Mouse (Mus musculus) kidney, embryonic 16.5 days (tissue): ENCODE measurements around the gene Btf3. TPM values are rescaled to one million over a fixed set of nuclear protein-coding genes. Genes with fewer than 3 reads are reported as not detected.

Experiments
- ATAC-seq: fragments of 200-750 bp; cut with Nextera tagmentation; 2 replicates; pipeline ENCODE4 v1.8.0; 2017; ENCODE audit warnings: moderate TSS enrichment; ENCODE audit not compliant: low FRiP score, low TSS enrichment
- H3K27ac ChIP-seq: fragments of 300-500 bp; sonication (generic); 2 replicates; pipeline ENCODE4 v1.5.1; 2014; ENCODE audit warnings: low read length
- H3K27me3 ChIP-seq: fragments of 300-500 bp; sonication (generic); 2 replicates; pipeline ENCODE4 v1.6.1; 2014; ENCODE audit warnings: low read length, control low read depth, mixed read lengths; ENCODE audit not compliant: insufficient read depth
- H3K36me3 ChIP-seq: fragments of 300-500 bp; sonication (generic); 2 replicates; pipeline ENCODE4 v1.6.1; 2014; ENCODE audit warnings: low read length, control low read depth, mixed read lengths; ENCODE audit not compliant: insufficient read depth
- H3K4me1 ChIP-seq: fragments of 300-500 bp; sonication (generic); 2 replicates; pipeline ENCODE4 v1.6.1; 2014; ENCODE audit warnings: low read length, control low read depth, mixed read lengths; ENCODE audit not compliant: insufficient read depth
- H3K4me2 ChIP-seq: fragments of 300-500 bp; sonication (generic); replicated peaks from 2 replicates; pipeline ENCODE4 v1.6.1; 2014; ENCODE audit warnings: low read depth, low read length
- H3K4me3 ChIP-seq: fragments of 300-500 bp; sonication (generic); 2 replicates; pipeline ENCODE4 v1.5.1; 2014; ENCODE audit warnings: mild to moderate bottlenecking, low read length
- H3K9ac ChIP-seq: fragments of 300-500 bp; sonication (generic); replicated peaks from 2 replicates; pipeline ENCODE4 v1.6.1; 2014; ENCODE audit warnings: low read length
- H3K9me3 ChIP-seq: fragments of 300-500 bp; sonication (generic); 2 replicates; pipeline ENCODE4 v1.6.1; 2016; ENCODE audit warnings: low read length, control low read depth
- WGBS: fragments of 180-500 bp; shearing (Covaris S2); extraction: QIAGEN DNeasy Blood & Tissue Kit; methylation state at CpG from one replicate; pipeline ENCODE4 v1.1.7; 2014; 5-methylcytosine and 5-hydroxymethylcytosine counted together
- polyA plus RNA-seq: library from polyadenylated mRNA; unstranded; fragments of >200 nt; fragmentation: Nextera tagmentation; extraction: Ambion mirVana; gene quantifications from 2 replicates; pipeline ENCODE4 v1.2.1, GENCODE M21; 2015

Gene Btf3
- polyA plus RNA-seq, 1 experiment from 2014 or later, result 603 TPM

GRCm38 (mm10) chr13:98340506-98340905 lies 23.7 kb upstream of the Btf3 start:
- 74% methylated on average over 5 of the region's 5 CpGs for WGBS
- no peak overlapping the region for H3K4me3 ChIP-seq
- no peak overlapping the region for H3K27ac ChIP-seq
- no peaks in the 10 kb centered on the region for H3K36me3 ChIP-seq
- no peaks in the 10 kb centered on the region for H3K4me1 ChIP-seq
- H3K9ac ChIP-seq, result no peak overlapping the region
- peaks cover 3% of the 10 kb centered on the region; the same call in 1 of the 2 replicates for H3K27me3 ChIP-seq
- no peak overlapping the region for H3K4me2 ChIP-seq
- H3K9me3 ChIP-seq, result no peaks in the 10 kb centered on the region
- ATAC-seq, result no peak

- Histone ChIP-seq H3K9ac (no peak overlapping the region), H3K36me3 (no peaks in the 10 kb centered on the region), H3K4me2 (no peak overlapping the region), H3K27ac (no peak overlapping the region), H3K4me1 (no peaks in the 10 kb centered on the region), H3K4me3 (no peak overlapping the region), H3K9me3 (no peaks in the 10 kb centered on the region), H3K27me3 (no peaks in the 10 kb centered on the region)
- no peak for ATAC-seq
- 100% methylated on average over 1 of the region's 1 CpGs for WGBS
Measured at GRCm38 (mm10) chr13:98336205-98336604, 19.4 kb upstream of the Btf3 start.

GRCm38 (mm10) chr13:98332106-98332505 lies 15.3 kb upstream of the Btf3 start:
- Histone ChIP-seq H3K4me2 (no peak overlapping the region), H3K4me3 (no peak overlapping the region), H3K27me3 (no peaks in the 10 kb centered on the region), H3K9me3 (no peaks in the 10 kb centered on the region), H3K27ac (no peak overlapping the region), H3K4me1 (no peaks in the 10 kb centered on the region), H3K36me3 (no peaks in the 10 kb centered on the region), H3K9ac (no peak overlapping the region)
- no peak for ATAC-seq
- 51% methylated on average over 2 of the region's 2 CpGs for WGBS

- Histone ChIP-seq H3K4me2 (no peak overlapping the region), H3K4me3 (no peak overlapping the region), H3K36me3 (no peaks in the 10 kb centered on the region), H3K27ac (no peak overlapping the region), H3K27me3 (no peaks in the 10 kb centered on the region), H3K9me3 (no peaks in the 10 kb centered on the region), H3K4me1 (no peaks in the 10 kb centered on the region), H3K9ac (no peak overlapping the region)
- no peak for ATAC-seq
- WGBS, result 84% methylated on average over 11 of the region's 11 CpGs
Measured at GRCm38 (mm10) chr13:98325034-98325433, 8.2 kb upstream of the Btf3 start.

- H3K27ac ChIP-seq, result no peak overlapping the region
- 88% methylated on average over 6 of the region's 6 CpGs for WGBS
- H3K4me2 ChIP-seq, result no peak overlapping the region
- H3K9me3 ChIP-seq, result no peaks in the 10 kb centered on the region
- no peak overlapping the region for H3K9ac ChIP-seq
- no peak overlapping the region for H3K4me3 ChIP-seq
- peaks cover 8% of the 10 kb centered on the region; the same call in 1 of the 2 replicates for H3K36me3 ChIP-seq
- H3K4me1 ChIP-seq, result peaks cover 15% of the 10 kb centered on the region
- no peaks in the 10 kb centered on the region for H3K27me3 ChIP-seq
- no peak for ATAC-seq
Measured at GRCm38 (mm10) chr13:98317911-98318310, 1.1 kb upstream of the Btf3 start.

- peak overlapping the region; percentile 75 for H3K4me2 ChIP-seq
- H3K9me3 ChIP-seq, result no peaks in the 10 kb centered on the region
- H3K36me3 ChIP-seq, result peaks cover 11% of the 10 kb centered on the region
- H3K9ac ChIP-seq, result peak overlapping the region; percentile 99
- peak overlapping the region; percentile 97 for H3K4me3 ChIP-seq
- 2% methylated on average over 16 of the region's 16 CpGs for WGBS
- no peaks in the 10 kb centered on the region for H3K27me3 ChIP-seq
- H3K4me1 ChIP-seq, result peaks cover 15% of the 10 kb centered on the region
- peak overlapping the region; percentile 93 for H3K27ac ChIP-seq
- ATAC-seq, result peak; percentile 9; the same call in 1 of the 2 replicates
Measured at GRCm38 (mm10) chr13:98317246-98317677, 456 bp upstream of the Btf3 start.

- H3K4me2 ChIP-seq, result peak overlapping the region; percentile 75
- WGBS, result under 1% methylated on average over 16 of the region's 17 CpGs
- ATAC-seq, result no peak
Measured at GRCm38 (mm10) chr13:98316140-98316479, 696 bp downstream of the Btf3 start.

GRCm38 (mm10) chr13:98315124-98315523 lies 1.7 kb downstream of the Btf3 start:
- 39% methylated on average over 4 of the region's 4 CpGs for WGBS
- Histone ChIP-seq H3K9ac (no peak overlapping the region), H3K27ac (no peak overlapping the region)

More at GRCm38 (mm10) chr13:98316140-98316479, 696 bp downstream of the Btf3 start:
- H3K4me3 ChIP-seq, result peak overlapping the region; percentile 97
- H3K27ac ChIP-seq, result peak overlapping the region; percentile 93
- H3K36me3 ChIP-seq, result peaks cover 23% of the 10 kb centered on the region
- no peaks in the 10 kb centered on the region for H3K9me3 ChIP-seq
- H3K9ac ChIP-seq, result peak overlapping the region; percentile 99
- peaks cover 15% of the 10 kb centered on the region for H3K4me1 ChIP-seq
- no peaks in the 10 kb centered on the region for H3K27me3 ChIP-seq

GRCm38 (mm10) chr13:98313631-98314030 lies 3.2 kb downstream of the Btf3 start:
- Histone ChIP-seq H3K27ac (no peak overlapping the region), H3K4me1 (peaks cover 15% of the 10 kb centered on the region), H3K4me3 (no peak overlapping the region), H3K9ac (no peak overlapping the region), H3K36me3 (peaks cover 42% of the 10 kb centered on the region), H3K27me3 (no peaks in the 10 kb centered on the region), H3K4me2 (no peak overlapping the region), H3K9me3 (no peaks in the 10 kb centered on the region)
- no peak for ATAC-seq
- WGBS, result 73% methylated on average over 7 of the region's 7 CpGs

More at GRCm38 (mm10) chr13:98315124-98315523, 1.7 kb downstream of the Btf3 start:
- Histone ChIP-seq H3K4me1 (peaks cover 15% of the 10 kb centered on the region), H3K4me2 (peak overlapping the region; percentile 75), H3K4me3 (peak overlapping the region; percentile 30), H3K36me3 (peaks cover 32% of the 10 kb centered on the region), H3K9me3 (no peaks in the 10 kb centered on the region), H3K27me3 (no peaks in the 10 kb centered on the region)
- ATAC-seq, result no peak

- Histone ChIP-seq H3K9ac (no peak overlapping the region), H3K27ac (no peak overlapping the region), H3K4me1 (peaks cover 12% of the 10 kb centered on the region), H3K9me3 (no peaks in the 10 kb centered on the region), H3K4me2 (no peak overlapping the region), H3K27me3 (no peaks in the 10 kb centered on the region), H3K36me3 (peaks cover 43% of the 10 kb centered on the region), H3K4me3 (no peak overlapping the region)
- 94% methylated on average over 5 of the region's 5 CpGs for WGBS
- no peak for ATAC-seq
Measured at GRCm38 (mm10) chr13:98311597-98311996, 5.2 kb downstream of the Btf3 start.
